Mouse (Mus musculus): ENCODE results near the gene Pigb. TPM values are rescaled to one million over a fixed set of nuclear protein-coding genes. Genes with fewer than 3 reads are reported as not detected.

Pigb gene
- polyA plus RNA-seq (2021; fragmentation: Nextera tagmentation), result 9.5 and 9.8 TPM in 2 replicates
- long read RNA-seq, experiment 1, partial matches to known transcripts, result 1 of 4 reads
- long read RNA-seq, experiment 1, other reads (novel, unspliced or antisense), result 2 of 4 reads
- long read RNA-seq, experiment 2, transcript Pigb-202 (12 exons, 2,193 nt), result major isoform, 10 of 18 reads
- long read RNA-seq, experiment 2, partial matches to known transcripts, result 6 of 18 reads
- long read RNA-seq, experiment 2, other reads (novel, unspliced or antisense), result 2 of 18 reads

DNA sequence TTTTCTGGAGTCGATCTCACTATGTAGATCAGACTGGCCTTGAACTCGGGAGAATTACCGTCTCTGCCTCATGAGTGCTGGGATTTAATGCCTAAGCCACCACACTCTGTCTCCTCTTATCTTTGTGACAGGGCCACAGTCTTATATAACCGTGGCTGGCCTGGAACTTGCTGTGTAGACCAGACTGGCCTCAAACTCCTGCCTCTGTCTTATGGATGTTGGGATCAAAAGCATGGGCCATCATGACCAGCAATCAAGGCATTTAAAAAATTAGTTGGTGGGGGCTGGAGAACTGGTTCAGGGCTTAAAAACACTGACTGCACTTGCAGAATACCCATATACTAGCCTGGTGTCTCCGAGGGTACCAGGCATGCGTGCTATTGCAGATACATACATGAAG is at the start of gene Pigb:
Gene Pigb (minus strand): TSS at position 299 of the 400 bp plus-strand sequence.

DNA sequence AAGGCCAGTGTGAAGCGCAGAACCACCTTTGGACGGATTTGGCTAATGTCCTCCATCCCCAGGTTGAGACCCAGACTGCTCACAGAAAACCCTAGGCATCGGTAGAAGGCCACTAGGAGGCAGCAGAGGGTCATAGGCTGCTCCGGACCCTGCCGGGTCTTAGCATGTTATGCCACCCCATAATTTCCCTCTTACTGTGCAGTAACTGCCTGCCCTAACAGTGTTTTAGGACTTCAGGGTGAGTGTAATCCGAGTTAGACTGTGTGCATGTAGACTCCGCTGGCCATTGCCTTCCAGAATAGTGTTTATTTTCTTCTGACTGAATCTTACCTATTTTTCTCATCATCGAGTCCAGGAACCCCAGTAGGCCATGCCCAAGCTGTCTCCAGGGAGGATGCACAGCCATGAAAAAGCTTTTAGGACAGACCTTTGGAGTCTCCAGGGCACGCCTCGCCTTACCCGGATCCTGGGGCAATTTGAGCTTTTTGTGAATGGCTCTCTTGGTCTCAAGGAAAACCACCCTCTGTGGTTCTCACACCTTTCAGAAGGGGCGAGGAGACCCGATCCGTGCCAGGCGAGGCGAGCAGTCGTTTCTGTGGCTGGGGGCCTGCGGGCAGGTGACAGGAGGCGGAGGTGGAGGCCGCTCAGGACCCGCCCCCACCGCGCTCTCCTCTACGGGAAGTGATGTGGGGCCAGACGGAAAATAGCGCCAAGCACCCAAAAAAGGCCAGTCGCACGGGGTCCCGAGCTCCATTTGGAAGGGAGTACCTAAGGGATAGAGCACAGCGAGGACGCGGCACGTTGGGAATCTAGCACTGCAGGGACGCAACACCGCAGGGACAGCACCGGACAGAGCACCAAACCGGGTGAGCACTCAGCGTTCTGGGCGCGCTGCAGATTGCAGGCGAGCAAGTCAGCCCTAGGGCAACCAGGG is 4.2 kb upstream of the Pigb start, which contains the start of gene Rab27a:
Gene Rab27a (plus strand): TSS at position 709 of the 934 bp plus-strand sequence.

DNA sequence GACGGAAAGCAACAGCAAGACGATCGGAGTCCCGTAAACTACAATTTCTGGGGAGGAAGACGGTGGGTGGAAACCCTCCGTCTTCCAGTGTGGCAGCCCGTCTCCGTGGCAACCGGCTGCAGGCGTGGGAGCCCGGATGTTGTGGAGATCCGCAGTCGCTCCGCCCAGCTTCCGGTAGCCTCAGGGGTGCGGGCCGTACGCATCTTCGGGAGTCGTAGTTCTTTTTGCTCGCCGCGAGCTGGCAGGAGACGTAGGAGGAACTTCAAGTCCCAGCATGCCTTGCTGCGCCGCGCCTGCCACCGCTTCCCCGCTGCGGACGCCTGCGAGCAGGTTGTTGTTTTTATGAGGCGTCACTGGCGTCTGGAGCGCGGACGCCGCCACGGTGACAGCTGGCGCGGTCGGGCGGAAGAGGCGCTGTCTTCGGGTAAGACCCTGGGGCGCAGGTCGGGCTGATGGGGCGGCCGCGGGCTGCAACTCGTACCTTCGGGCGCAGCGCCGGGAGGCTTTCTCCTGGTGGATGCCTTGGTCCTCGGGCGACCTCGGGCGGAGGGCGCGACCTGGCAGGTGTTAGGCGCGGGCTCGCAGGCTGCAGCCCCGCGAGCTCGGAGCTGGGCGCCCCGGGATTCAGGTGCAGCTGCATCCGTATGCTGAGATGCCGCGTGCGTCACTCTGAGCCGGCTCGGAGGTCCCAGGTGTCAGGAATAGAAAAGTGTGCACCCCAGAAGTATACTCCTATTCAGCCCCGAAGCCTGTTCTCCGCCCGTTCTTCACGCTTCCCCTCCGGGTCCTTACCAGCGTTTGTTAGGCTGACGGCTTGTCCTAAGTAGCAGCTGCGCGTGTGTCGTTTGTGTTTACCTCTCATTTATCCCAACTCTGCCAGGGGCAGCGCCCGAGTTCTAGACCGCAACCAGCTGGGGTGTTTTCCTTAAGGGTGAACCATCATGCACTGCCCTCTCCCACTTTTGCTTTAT is 54.6 kb downstream of the Pigb start, which contains the start of the genes Ccpg1os and Ccpg1:
Gene Ccpg1os (minus strand): TSS at position 133 of the 971 bp plus-strand sequence.
Gene Ccpg1 (plus strand): TSS at position 180 of the 971 bp plus-strand sequence.

DNA sequence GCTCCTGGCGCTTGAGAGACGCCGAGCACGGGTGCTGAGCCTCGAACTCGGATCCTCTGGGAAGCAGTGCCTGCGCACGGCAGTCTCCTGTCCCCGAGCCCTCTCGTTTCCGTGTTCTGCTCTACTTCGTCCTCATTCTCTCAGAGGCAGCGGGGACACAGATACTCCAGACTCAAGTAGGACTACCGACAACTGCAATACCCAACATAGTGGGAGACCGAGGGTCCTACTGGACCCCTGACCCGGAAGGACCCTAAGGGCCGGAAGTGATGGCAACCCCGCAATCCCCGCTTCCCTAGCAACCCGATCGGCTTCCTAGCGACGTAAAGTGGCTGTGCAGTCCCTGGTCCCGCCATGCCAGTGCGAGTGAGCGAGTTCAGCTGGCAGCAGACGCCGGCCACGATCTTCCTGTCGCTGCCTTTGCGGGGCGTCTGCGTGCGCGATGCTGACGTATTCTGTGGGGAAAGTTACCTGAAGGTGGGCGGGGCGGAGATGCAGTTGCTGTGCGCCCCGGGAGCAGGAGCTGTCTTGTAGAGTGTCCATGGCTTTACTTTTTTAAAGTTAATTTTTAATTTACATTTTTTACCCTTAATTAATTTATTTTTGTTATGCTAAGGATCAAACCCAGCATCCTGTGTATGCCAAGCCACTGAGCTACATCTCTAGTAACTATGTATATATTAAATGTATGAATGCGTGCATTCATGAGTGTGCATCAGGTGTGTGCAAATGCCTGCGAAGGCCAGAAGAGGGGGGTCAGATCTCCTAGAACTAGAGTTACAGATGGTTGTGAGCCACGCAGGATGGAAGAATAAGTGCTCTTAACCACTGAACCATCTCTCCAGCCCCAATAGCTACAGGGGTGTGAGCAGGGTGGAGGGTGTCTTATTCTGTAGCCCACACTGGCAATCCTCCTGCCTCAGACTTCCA is 81.4 kb downstream of the Pigb start, which contains the start of the genes Dyx1c1 and Gm44503:
Gene Dyx1c1 (plus strand): TSS at position 265 of the 930 bp plus-strand sequence.
Gene Gm44503 (plus strand): TSS at position 332 of the 930 bp plus-strand sequence.

Small RNAs within 50 kb of the gene (microRNA-seq; reads per million reads assigned to microRNA genes)
- gene Gm27353, result not detected

Other genes with a start within 250 kb of the Pigb start
- gene Prtg, start 233.5 kb downstream of the Pigb start, polyA plus RNA-seq (2021; fragmentation: Nextera tagmentation), result 0.65 and 0.78 TPM in 2 replicates
- gene Pygo1, start 114.7 kb downstream of the Pigb start, polyA plus RNA-seq (2021; fragmentation: Nextera tagmentation), result 4.8 and 5.1 TPM in 2 replicates
- 1.7 and 1.8 TPM in 2 replicates for gene Dyx1c1, start 81.6 kb downstream of the Pigb start, polyA plus RNA-seq (2021; fragmentation: Nextera tagmentation)
- not detected in 2 replicates for gene Gm44503, start 81.5 kb downstream of the Pigb start, polyA plus RNA-seq (2021; fragmentation: Nextera tagmentation)
- gene Ccpg1os, start 55.0 kb downstream of the Pigb start, polyA plus RNA-seq (2021; fragmentation: Nextera tagmentation), result 24.1 and 31.9 TPM in 2 replicates
- 50.2 and 53.1 TPM in 2 replicates for gene Ccpg1, start 54.9 kb downstream of the Pigb start, polyA plus RNA-seq (2021; fragmentation: Nextera tagmentation)
- gene Rab27a, start 4.5 kb upstream of the Pigb start, polyA plus RNA-seq (2021; fragmentation: Nextera tagmentation), result 1.4 and 1.6 TPM in 2 replicates
- gene Khdc3, start 61.5 kb upstream of the Pigb start, polyA plus RNA-seq (2021; fragmentation: Nextera tagmentation), result not detected in 2 replicates
- not detected in 2 replicates for gene Gm20509, start 62.1 kb upstream of the Pigb start, polyA plus RNA-seq (2021; fragmentation: Nextera tagmentation)
- gene Rsl24d1, start 73.0 kb upstream of the Pigb start, polyA plus RNA-seq (2021; fragmentation: Nextera tagmentation), result 67.3 and 75.6 TPM in 2 replicates